Mouse (Mus musculus) thymus, postnatal 14 days (tissue): ENCODE measurements around the gene Ube2d2b.

ENCODE experiments used
- DNase-seq: peaks from one replicate; pipeline ENCODE4 v3.0.0; 2021

Gene Ube2d2b

DNA sequence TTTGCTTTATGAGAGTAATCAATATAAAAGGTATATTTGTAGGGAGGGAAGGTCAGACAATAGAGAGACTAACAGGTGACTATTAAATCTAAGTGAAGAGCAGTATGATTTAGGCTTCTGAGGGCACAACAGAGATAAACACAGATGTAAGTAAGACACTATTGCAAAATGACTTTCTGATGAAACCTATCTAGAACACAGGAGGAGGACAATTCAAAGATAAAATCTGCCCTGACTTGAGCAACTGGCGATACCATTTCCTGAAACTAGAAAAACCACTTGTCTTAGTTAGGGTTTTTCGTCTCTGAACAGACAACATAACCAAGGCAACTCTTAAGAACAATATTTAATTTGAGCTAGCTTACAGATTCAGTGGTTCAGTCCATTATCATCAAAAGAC, 25.6 kb downstream of the Ube2d2b start:
- no peak for DNase-seq

DNA sequence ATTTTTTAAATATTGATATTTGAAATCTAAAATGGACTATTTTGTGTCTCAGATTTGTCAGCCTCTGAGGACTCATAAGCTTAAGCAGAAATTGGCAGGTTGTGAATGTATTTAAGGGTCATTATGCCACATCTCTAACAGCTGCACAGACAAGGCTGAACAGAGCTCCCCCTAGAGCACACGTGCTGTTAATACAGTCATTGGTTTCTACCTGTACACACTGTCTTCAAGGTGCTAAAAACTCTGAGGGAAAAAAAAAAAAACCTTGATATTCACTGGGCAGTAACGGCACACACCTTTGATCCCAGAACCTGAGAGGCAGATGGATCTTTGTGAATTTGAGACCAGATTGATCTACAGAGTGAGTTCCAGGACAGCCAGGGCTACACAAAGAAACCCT, 29.1 kb downstream of the Ube2d2b start:
- DNase-seq, result peak; percentile 34

DNA sequence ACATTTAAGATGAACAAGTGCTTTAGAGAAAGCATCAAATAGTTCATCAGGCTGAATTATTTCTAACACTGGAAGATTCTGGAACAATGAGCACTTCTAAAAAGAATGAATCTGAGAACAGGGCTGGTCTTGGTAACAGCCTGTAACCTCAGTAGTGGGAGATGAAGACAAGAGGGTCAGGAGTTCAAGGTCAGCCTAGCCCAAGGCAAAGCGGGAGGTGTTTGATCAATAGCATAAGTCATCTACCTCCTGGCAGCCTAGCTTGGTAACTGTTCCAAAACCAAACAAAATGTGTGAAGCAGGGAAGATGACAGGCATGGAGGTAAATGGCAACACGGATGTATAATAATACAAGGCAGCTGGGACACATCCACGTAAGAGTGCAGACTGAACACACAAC, 34.1 kb downstream of the Ube2d2b start:
- no peak for DNase-seq

DNA sequence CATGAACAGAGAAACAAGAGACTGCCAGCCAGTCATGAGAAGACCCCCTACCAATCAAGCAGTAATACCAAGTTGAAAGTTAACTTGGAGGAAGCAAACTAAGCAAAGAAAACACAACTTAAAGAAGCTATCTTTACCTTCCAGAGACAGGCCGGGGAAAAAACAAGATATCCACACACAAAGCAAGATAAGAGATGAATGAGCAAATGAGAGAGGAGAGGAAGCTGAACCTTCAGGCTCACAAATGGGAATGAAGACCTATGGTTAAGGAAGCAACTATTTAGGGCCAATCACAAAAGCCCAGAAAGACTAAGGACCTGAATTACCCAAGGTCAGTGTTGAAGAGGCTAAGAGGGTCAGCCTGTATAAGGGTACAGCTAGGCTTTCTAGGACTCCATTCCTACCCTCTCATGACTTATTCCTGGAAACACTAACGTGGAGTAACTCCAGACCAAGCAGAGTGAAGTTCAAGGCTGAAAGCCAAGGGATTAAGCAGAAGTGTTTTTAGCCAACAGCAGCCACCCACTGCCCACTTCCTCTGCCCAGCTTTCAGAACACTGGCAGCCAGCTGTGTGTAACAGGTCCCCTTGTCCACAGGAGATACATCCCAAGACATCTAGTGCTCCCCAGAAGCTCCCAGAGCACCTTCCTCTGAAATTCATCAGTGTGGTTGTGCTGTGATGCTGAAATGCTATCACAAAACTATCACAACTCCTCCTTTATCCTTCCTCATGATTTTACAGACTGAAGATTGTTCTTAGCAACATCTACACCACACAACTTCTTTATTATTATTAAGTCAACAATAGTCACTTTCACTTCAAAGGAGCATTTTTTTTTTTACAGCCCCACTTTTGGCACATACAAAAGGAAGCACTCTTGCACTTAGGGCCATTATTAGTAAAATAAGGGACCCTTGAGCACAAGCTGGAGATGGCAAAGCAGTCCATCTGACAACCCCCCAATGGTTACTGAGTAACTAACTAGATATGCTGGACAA, 36.5 kb downstream of the Ube2d2b start:
- no peak for DNase-seq

DNA sequence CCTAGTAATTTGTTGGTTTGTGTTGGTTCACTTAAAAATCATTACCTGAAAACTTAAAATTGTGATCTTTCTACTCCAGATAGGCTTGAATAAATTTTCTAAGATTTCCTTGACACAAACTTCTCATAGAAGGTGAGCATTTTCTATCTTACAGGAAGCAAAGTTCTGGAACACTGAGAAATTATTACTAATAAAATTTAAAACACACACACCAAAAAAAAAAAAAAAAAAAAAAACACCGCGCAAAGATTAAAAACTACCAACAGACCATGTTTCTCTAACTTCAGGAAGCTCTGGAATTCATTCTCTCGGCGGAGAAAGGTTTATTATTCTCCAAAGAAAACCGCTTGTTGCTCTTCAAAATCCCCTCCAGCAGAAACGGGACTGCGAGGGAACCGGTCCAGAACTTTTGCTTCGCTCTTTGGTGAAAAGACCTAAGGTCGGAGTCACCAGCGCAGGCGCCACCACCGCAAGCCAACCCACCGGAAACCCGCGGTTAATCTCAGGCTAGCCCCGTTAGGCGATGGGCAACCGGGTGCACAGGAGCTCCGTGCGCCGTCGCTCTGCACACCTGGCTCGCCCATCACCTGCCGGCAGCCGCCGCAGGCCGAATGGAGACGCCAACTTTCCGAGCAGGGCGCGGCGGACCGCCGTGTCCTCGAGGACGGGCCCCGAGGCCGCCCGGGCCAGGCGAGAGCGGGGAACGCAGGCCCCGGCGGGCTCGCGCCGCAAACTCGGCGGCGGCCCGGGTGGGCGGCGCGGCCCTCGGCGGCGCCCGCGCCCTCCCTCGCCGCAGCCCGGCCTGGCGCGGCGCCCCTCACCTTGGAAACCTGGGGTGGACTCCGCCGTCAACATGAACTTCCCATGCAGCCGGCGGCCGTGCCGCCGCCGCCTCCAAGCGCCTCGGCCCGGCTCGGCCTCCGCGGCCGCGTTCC, 38.3 kb downstream of the Ube2d2b start:
- DNase-seq, result peak; percentile 63

DNA sequence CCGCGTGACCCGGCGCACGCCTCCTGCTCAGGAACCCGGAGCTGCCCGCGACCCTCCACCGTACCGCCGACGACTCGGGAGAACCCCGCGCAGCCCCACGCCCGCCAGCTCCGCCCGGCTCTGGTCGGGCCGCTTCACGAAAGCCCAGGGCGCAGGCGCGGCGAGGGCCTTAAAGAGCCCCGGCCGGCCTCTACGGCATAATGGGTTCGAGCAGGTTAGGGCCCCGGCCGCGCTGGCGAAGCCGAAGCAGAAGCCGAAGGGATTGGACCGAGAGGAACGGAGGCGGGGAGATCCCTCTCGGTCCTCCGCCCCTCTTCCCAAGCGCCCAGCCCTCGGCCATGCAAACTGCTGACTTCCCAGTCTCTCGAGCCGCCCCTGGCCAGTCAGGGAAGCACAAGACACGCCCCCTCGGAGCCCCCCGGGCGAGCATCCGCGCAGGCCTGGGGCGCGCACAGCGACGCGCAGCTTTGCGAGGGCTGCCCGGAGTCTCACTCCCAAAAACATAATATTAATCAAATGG, 39.1 kb downstream of the Ube2d2b start:
- DNase-seq, result peak; percentile 69

DNA sequence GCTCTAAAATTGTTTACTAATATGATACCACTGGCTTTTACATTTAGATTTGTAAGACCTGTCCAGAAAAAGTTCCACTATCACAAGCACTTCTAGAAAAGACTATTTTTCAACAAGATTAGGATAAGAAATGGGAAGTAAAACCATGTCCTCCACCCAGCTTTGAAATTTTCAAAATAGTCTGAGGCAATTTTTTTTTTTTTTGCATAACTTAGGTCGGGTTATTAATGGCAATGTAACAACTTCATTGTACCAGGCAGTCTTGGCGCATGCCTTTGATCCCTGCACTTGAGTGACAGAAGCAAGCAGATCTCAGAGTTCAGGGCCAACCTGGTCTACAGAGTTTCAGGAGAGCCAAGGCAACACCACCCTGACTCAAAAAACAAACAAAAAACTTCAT, 39.8 kb downstream of the Ube2d2b start:
- no peak for DNase-seq

DNA sequence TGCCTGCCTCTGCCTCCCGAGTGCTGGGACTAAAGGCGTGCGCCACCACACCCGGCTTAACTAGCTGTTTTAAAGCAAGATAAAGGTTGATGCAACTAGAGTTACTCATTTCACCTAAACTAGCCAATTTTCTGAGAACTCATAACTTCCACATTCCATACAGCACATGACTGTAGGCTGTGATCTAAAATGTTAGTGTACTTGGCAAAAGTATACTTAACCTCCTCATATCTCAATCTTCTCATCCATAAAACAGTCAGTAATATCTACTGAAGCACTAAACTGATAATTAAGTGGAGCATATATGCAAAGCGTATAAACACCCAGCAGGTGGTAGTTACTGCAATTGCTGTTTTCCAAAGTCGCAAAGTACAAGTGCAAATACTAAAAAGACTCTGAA, 43.4 kb downstream of the Ube2d2b start:
- no peak for DNase-seq

DNA sequence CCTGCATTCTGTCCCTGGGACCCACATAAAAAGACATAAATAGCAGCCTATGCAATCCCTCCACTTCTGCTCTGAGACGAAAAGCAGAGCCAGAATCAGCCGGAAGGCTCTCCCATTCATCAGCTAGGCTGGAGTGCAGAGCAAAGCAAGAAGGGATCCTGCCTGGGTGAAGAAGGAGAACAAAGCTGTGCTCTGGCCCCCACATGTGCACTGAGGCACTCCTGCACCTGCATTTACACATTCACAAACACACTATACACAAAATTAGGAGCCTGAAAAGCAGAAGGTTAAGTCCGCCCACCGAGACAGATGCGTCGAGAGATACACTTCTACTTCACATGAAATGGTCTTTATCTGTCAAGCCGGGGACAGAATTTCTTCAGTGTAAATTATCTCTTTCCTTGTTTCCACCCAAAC, 44.0 kb downstream of the Ube2d2b start:
- no peak for DNase-seq

DNA sequence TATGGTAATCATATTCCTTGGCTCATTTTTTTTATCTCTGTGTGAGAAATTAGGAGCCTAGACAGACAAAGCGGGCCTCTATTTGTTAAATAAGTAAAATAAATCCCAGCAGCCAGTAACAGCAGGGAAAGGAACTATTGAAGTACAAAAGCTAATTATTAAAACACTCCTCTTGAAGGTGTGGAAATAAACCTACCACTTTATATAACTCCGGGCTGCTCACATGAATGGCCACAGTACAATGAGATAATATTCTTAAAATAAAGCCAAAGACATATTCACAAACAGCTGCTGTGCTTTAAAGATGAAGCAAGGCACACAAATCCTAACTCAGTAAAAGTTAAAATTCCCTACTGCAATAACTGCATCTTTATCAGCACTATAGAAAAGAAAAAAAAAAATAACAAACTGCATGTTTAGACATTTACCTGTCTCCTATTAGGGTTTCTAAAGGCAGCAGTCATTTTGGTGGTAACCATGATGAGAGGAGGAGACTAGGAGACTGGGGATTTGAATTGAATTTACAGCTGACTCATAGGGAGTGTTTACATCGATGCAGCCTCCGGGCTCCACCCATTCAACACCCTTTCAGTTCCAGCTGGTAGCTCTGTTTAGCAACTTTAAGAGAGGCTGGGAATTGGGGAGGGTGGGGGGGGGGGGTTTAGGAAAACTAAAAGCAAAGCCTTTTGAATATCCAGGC, 44.8 kb downstream of the Ube2d2b start, which contains the start of gene Evi5:
Gene Evi5 (minus strand): TSS at position 547 of the 700 bp plus-strand sequence.
- DNase-seq, result no peak

DNA sequence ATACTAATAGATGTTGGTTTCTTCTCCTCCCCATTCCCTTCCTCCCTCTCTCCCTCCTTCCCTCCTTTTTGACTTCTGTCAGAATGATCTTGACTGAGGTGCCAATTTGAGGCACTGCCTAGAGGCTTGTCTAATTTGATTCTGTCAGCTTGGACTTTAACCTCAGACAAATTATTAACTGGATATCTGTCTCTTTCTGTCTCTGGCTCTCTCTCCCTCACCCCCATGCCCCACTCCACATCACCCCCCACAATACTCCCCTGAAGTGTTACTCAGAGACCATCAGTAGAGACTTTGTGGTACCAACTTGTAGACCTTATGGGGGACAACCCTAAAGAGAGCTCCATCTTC, 45.3 kb downstream of the Ube2d2b start:
- no peak for DNase-seq

DNA sequence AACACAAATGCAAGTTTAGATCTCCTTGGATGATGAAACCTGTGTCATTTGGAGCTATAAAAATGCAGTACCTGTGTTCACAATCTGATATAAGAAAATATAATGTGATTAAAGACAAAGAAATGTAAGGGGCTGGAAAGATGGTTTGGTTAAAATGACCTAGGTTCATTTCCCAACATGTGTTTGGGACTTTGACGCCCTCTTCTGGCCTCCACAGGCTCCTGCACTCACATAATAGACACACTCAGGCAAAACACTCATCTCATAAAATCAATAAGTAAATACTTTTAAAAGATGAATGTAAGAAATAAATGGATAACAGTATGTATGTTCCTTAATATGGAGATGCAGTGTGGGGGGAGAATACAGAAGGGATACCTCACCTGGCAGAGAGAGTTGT, 47.2 kb downstream of the Ube2d2b start:
- no peak for DNase-seq

DNA sequence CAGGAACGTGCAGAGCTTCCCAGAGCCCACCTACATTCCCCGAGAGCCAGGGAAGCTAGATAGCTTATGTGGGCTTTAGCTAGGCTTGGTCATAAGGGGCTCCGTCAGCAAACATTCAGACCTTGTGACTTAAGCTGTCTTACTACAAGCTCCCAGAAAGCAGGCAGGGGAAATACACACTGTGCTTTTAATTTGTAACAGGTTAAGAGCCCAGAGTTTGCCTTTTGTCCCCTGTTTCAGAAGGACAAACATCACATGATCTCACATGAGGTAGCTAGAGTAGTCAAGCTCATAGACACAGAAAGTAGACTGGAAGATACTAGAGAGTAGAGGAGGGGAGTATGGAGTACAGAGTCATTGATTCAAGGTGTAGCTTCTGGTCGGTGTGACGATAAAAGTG, 50.8 kb downstream of the Ube2d2b start:
- no peak for DNase-seq
